Mouse (Mus musculus): ENCODE data around the gene Spib.

Gene Spib

DNA sequence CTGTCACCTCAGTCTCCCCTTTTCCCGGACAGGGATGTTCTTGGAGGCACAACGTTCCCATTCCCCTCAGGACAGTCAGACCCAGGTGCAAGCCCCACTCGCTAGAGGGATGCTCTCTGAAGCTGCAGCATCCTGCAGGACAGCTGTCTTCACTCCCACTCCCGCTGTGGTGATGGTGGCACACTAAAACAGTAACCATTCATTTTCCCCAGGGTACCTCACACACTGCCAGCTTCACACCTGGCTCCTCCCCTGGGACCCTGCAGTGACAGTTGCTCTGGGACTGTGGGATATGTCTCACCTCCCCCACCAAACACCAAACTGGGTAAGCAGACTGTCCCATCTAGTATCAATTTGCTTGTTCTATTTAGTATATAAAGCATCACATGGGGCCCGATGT lies 15.9 kb upstream of the Spib start:
- DNase-seq = no peak

DNA sequence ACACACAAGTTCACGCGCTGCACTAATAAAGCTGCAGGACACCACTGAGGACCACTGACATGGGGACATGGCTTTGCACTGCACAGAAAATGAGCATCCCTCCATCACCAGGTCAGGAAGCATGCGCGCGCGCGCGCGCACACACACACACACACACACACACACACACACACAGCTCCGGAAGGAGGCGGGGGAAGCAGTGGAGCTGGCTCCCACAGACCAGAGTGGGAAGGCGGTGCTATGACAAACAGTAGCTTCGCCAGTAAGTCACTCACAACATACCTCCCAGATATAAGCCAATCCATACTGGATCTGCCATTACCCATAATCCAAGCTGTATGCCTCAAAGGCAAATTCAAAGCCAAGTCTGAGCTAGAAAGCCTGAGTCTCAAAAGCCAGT lies 15.2 kb upstream of the Spib start:
- DNase-seq = no peak

DNA sequence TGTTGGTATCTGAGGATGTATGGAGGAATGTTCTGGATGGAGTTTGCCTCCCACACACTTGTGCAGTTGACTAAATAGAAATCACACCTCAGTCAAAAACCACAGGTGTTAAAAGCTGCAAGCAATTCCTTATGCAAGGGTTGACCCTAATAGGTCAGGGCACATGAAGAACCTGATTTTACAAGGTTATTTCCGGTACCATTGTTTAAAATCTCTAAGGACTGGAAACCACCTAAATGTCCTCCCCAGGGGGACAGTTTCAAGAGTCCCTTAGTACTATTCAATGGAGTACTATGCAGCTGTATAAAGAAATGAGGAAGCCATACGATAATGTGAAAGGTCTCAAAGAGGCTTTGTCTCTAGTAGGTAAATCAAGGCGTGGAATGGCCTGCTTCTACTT lies 14.4 kb upstream of the Spib start:
- DNase-seq = no peak

DNA sequence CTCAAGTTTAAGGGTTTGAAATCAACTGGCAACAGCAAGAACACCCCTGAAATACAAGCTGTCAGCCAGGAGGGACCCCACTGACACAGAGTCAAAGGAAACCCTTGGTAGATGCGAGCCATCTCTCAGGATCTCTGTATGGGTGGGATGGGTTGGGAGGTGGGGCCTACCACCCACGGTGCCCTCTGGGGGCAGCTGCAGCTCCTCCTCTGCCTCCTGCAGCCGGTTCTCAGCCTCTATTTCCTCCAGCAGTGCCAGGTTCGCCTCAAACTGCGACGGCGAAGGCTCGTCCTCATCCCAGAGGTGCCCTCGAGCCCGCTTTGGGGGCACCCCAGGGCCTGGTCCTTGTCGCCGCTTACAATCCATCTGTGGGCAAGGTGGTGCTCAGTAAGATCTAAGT lies 11.2 kb upstream of the Spib start:
- DNase-seq = no peak

DNA sequence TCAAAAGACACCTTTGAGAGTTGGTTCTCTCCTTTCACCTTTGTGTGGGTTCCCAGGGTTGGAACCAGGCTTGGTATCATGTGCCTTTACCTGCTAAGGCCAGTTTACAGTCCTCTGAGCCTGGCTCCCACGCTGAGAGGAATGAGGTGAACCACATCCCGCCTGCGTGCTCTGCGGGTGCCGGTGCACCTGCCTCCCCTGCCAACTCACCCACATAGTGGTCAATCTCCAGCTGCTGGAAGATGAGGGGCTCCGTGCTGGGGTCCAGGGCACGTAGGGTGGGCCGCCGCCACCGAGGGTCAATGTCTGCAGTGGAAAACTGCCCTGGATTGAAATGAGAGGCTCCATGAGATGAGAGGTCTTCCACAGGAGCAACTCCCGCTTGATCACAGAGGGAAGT lies 10.7 kb upstream of the Spib start:
- DNase-seq = no peak

DNA sequence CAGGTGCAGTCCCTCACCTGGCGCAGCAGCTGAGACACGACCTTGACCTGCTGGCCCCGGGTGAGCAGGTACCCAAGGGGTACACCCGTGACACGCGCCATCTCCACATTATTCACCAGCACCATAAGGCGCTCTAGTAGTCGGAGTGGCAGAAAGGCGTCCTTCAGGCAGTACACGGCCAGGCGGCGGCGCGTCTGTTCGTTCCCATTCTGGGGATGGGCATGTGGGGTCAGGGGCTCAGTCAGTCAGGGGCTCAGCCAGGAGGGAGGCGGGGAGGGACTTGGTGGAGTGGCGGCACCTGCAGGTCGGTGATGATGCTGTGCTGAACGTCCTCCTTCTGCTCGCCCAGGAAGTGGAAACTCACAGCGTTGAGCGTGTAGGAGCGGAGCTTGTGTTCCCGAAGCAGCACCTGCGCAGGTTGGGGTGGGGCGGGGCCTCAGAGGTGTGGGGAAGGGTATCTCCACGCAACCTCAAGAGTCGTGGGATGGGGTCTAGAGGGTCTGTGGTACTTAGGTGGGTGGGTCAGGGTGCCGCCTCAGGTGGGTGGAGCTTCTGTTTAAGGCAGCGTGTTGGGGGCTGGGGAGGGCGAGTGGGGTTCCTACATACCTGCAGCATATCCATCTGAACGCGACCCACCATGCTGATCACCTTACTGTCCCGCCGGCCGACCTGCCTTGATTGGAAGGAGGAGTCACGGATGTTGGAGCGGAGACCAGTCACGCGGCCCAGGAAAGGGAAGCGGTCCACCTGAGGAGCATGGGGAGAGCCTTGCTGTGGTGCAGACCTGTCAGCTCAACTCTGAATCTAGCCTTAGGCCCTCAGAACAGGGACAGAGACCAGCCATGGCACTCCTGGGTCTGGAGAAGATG lies 7.1 kb upstream of the Spib start:
- DNase-seq = no peak

DNA sequence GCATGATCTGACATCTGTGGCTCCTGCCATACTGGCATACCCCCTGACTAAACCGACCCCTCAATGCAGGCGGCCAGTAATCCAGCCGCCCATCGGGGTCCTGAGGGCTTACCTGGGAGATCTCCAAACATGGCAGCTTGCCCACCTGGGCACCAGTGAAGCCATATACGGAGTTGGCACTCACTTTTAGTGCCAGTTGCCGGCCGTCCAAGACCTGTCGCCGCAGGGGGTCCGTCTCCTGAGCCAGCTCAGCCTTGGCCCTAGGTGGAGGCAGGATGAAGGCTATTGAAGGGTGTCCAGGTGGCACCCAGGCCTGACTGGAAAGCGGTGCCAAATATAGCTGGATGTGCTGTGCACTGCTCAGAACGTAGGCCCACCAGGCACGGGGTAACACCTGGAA lies 5.6 kb upstream of the Spib start:
- no peak for DNase-seq

DNA sequence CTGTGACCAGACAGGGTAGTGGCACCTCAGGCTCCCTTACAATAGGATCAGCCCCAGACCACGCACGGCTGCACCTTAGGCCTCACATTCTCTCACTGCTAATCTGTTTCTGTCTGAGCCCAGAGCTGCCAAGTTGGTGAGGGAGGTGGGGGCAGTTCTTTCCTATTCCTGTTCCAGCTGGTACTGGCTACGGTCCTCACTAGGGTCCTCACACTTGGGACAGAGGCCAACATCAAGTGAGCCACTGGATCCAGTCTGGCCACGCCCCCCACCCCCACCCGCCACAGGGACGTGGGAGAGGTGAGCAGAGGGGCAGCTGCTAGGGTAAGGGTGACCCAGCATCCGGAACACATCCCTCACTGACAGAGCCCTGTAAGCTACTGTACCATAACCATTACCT lies 5.1 kb upstream of the Spib start:
- DNase-seq = no peak

DNA sequence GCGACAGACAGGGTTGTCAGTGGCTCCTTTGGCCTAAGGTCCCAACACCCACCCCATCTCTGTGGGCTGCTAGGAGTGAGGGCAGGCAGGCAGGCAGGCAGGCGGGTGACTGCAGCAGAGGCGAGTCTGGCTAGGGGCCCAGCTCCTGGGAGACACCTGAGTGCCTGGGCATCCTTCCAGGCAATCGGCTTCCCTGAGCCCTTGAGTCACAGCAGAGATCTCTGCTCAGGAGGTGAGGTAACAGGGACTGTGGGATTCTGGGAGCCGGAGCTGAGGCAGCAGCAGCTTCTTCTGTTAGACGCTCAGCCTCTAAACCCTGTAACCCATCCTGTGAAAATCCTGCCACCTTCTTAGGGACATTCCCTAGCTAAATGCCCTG lies 4.7 kb upstream of the Spib start:
- peak; percentile 63 for DNase-seq

DNA sequence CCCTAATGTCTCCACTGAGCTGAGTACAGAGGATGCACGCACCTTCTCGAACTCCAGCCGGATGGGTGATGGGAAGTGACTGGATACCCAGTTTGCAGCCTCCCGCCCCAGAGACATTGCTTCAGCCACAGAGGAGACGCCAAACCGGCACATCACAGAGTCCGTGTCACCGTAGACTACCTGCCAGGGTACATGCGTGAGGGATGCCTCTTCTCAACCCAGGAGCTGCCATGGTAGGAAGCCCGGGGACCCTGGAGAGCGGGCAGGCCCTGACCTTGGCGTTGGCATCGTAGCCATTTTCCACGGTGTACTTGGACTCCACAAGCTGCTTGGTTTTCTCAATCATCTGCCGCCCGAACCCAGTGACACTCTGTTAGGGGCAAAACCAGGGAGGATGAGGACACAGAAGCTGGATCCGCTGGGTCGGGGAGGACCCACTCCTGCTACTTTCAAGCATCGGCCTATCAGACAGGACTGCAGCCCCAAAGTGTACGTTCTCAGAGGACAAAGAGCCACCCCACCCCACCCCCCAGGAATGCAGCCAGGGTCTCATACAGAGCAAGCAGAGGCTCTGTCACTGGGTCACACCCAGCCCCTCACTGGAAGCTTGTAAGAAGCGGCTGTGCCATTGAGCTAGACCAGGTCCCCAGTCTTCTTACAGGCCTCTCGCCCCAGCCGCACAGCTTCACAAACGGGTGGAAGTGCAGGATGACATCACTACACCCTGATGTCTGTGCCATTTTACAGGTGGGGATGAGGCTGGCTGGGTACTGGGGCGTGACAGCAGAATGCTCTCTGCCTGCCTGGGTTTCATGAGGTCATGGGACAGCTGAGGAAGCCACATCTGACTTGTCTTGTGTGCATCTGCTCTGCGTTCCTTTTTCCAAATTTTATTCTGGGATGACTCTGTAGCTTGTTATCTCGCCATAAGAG lies 4.1 kb upstream of the Spib start:
- DNase-seq = no peak

DNA sequence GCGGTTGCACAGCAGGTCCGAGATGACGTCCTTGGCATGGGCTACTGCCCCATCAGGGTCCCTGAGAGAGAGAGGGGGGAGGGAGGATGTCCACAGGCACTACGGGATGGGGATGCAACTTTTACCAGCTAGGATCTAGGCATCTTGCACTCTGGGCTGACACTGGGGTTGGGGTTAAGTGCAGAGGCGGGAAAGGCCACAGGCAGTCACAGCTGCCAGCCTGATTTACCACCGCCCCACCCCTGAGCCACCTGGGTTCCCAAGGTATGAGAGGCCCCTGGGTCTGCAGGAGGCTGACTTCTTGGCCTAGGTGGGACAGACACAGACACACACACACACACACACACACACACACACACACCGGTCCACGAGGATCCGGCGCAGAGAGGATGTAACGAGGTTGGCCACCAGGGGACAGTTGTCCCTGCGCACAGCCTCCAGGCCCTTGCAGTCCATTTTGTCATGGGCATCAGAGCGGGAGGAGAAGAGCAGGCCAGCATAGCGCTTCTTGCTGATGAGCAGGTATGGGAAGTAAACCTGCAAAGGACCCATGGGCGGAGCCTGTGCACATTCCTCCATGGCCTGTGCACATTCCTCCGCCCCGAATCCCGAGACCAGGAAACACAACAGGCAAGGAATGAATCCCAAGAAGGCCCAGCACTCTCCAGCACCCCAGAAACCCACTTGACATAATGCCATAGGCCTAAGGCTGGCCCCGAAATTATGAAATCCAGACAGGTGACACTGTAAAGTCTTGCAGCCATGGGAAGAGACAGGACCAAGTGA lies 3.0 kb upstream of the Spib start:
- no peak for DNase-seq

DNA sequence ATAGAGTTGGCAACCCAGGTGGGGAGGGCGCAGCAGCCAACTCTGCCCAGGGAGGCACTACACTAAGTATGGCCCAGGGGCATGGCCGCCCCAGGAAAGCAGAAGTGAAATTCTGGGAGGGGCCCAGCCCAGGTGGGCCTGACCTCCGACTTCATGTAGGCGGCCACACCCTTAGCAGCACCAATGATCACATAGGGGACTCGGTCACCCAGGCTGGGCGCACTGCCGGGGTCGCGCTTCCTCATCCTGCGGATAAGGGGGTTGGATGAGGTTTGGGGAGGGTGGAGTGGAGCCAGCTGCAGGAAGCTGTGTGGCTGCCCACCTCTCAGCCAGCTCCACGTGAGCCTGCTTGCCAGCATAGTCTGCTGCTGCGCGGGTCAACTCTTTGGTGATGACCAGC lies 2.4 kb upstream of the Spib start:
- no peak for DNase-seq

DNA sequence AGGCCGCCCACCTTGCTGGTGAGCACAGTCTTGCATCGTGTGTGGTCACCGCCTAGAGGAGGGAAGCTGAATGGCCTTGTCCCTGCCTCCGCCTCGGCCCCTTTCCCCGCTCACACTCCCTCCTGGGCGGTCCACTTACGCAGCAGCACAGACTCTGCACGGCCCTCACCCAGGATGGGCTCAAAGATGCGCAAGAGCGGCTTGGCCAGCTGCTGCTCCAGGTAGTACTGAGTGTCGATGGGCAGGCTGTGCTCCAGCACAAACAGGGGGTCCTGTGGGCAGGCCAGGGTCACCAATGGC lies 1.8 kb upstream of the Spib start:
- no peak for DNase-seq

DNA sequence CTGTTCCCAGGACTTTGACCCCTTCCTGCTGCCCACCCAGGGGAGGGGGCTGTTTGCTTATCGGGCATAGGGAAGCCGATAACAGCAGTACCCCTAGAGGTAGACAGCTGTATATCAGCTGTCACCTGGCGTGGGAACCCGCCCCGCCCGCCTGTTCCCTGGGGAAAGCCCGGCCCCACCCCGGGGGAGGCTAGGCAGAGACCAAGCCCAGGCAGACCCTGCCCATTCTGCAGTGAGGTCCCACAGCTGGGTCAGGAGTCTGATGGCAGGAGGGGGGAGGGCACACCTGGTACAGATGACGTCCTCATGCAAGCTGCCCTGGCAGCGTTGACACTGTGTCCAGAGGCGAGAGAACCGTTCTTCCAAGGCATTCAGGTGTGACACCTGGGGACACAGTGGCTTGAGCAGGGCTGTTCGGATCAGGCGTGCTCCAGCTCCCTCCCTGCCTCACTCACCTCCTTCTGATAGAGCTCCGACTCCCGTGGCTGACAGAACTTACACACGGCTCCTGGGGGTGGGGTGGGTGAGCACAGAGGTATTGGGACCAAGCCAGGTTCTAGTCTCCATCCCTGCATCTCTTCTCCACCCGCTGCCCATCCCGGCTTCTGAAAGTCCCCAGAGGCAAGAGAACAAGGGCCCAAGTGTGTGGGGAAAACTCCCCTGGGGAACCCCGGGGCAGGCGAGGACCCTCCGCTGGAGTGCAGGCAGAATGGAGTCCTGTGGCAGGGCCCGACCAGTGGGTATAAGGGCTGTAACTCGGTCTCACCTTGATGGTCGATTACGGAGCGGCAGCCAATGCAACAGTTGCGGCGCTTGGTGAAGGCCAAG lies 1.3 kb upstream of the Spib start:
- DNase-seq = no peak

DNA sequence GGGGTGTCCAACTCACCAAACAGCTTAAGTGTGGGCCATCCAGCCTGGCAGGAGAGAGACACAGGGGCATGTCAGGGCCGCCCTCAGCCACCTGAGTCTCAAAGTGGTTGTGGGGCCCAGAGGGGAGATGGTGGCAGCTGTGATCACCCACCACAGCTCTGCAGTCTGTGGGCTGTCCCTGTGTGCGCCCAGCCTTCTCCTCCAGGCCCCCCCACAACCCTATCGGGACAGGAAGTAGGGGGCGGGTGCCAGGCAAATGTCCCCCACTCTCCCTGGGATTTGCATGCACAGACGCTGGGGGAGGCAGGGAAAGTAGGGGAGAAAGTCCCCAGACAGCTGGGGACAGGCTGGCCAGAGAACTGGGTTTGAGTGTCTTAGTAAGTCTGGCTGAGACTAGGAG lies 664 bp downstream of the Spib start:
- DNase-seq = no peak

DNA sequence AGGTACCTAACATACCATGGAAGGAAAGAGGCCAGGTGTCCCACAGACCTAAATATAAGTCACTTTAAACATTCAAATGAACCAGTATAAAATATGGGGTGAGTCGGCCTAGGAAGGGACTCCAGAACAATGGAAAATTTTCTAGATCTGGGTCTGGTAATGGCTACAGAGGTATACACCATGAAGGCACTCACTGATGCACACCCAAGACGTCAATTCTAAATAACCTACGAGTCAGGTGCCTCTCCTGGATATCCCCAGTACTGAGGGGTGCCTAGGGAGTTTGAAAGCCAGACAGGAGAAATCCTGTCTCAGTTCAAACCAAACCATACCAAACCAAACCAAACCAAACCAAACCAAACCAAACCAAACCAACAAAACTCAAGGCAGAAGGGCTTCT lies 1.4 kb downstream of the Spib start:
- DNase-seq = no peak

DNA sequence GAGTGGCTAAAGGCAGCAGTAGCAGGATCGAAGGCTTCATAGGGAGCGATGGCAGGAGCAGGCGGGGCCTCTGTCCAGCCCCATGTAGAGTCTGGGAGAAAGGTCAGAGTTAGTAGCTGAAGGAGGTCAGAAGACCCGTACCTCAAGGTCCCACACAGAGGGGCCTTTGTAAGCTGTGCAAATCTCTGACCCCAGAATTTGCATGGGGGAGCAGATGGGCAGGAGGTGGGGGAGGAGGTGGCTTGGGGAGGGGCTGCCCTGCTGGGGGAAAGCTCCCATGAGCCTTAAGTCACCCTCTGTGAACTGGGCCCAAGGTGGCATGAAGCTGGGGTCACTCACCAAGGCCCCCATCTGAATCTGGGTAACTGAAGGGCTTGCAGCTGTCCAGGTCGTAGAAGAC lies 2.4 kb downstream of the Spib start:
- DNase-seq = no peak

DNA sequence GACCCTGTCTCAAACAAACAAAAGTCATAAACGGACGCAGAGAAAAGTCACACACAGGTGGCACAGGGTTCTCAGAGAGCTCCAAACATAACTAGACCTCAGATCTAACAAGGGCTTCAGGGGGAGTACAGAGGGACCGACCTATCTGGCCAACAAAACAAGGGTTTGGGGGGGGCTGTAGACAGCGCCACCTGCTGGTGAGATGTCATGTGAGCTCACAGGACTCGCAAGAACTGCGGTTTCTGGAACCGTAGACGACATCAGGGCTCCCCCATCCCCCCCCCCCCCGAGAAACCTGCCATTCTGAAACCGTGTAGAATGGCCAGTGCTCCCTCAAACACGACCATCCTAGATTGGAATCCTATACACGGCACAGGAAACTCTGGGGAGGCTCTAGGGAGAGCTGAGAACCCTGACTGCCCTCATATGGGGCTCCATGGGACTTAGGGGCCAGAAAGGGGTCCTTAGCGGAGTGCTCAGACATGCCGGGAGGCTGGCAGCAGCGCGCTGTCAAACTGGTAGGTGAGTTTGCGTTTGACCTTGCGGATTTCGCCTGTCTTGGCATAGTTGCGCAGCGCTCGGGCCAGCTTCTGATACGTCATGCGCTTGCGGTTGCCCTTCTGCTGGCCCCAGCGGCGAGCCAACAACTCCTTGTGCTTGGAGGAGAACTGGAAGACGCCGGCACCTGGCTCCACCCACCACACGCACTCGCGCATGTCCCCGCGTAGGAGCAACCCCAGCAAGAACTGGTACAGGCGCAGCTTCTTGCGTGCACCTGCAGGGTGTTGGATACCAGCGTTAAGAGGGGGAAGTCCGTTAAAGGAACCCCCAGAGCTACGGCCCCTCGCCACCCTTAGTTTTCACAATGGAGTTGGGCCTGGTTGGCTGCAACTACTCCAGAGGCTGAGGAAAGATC lies 4.1 kb downstream of the Spib start:
- peak; percentile 79 for DNase-seq

DNA sequence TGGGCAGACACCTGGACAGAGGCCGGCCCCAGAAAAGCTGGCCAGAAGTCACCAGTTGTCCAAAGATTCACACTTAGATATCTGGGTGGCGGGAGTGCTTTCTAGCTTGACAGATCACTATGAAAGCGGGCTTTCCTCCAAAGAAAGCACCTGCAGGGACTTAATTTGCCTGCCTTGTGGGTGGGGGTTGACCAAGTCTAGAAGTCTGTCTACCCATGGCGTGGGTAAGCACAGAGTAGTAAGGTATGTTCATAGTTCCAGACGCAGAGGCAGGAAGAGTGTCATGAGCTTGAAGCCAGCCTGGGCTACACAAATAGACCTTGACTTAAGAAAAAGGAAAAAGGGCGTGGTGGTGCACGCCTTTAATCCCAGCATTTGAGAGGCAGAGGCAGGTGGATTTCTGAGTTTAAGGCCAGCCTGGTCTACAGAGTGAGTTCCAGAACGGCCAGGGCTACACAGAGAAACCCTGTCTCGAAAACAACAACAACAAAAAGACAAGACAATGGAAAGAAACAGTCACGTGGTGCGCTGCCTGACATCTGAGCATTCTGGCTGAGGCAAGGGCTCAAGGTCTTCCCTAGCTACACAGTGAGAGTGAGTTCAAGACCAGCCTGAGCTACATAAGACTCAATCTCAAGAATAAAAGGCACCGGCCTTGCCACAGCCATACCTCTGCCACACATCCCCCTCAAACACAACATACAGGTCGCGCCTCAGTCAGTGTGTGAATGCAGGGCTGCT lies 5.3 kb downstream of the Spib start:
- DNase-seq = no peak

DNA sequence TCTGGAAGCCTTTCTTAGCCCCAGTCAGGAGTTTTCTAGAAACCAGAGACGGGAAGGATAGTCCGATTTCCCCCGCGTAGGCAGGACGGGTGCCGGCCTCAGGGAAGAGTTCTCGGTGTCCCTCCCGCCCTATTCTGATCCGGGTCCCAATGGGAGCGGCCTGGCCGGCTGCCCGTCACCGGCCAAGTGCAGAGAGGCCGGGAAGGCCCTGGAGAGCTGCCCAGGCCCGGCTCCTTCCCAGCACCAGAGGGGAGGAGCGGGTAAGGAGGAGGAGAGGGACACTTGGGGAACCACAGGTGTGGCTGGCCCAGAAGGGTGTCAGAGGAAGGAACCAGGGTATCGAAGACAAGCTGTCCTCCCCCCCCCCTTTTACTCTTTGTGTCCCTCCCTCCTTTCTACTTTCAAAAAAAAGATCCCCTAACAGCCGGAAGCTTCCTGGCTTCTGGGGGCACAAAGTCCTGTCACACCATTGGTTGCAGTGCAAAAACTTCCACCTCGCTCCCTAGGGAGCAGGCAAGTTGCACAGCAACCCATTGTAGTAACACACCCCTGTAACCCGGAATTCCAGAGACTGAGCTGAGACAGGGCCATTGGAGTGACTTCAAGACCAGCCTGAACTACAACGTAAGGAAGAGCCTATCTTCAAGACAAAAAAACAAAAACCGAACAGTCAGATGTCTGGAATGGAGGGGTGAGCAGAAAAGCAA lies 6.6 kb downstream of the Spib start:
- peak; percentile 31 for DNase-seq
